Mouse (Mus musculus): ENCODE measurements around the gene Hipk2.

Hipk2 gene

GRCm38 (mm10) chr6:38902820-38903439, 27.0 kb upstream of the Hipk2 start:
- no peak for DNase-seq (ENCODE audit: low spot score in 2 of 2)

- DNase-seq (ENCODE audit: low spot score in 2 of 2) = no peak
Measured at GRCm38 (mm10) chr6:38901636-38902035, 25.7 kb upstream of the Hipk2 start.

- no peak for DNase-seq (ENCODE audit: low spot score in 2 of 2)
Measured at GRCm38 (mm10) chr6:38901152-38901551, 25.2 kb upstream of the Hipk2 start.

- DNase-seq (ENCODE audit: low spot score in 2 of 2) = no peak
Measured at GRCm38 (mm10) chr6:38900479-38901126, 24.6 kb upstream of the Hipk2 start.

- no peak for DNase-seq (ENCODE audit: low spot score in 2 of 2)
Measured at GRCm38 (mm10) chr6:38900073-38900472, 24.1 kb upstream of the Hipk2 start.

GRCm38 (mm10) chr6:38893615-38894014, 17.6 kb upstream of the Hipk2 start:
- DNase-seq (ENCODE audit: low spot score in 2 of 2) = no peak

GRCm38 (mm10) chr6:38892017-38892416, 16.1 kb upstream of the Hipk2 start:
- DNase-seq (ENCODE audit: low spot score in 2 of 2) = no peak

GRCm38 (mm10) chr6:38889156-38889555, 13.2 kb upstream of the Hipk2 start:
- no peak for DNase-seq (ENCODE audit: low spot score in 2 of 2)

GRCm38 (mm10) chr6:38887436-38887835, 11.5 kb upstream of the Hipk2 start:
- DNase-seq (ENCODE audit: low spot score in 2 of 2) = no peak

- no peak for DNase-seq (ENCODE audit: low spot score in 2 of 2)
Measured at GRCm38 (mm10) chr6:38885132-38885531, 9.2 kb upstream of the Hipk2 start.

GRCm38 (mm10) chr6:38884482-38884881, 8.5 kb upstream of the Hipk2 start:
- no peak for DNase-seq (ENCODE audit: low spot score in 2 of 2)

GRCm38 (mm10) chr6:38882728-38883171, 6.8 kb upstream of the Hipk2 start:
- DNase-seq (ENCODE audit: low spot score in 2 of 2) = no peak

- DNase-seq (ENCODE audit: low spot score in 2 of 2) = no peak
Measured at GRCm38 (mm10) chr6:38881975-38882374, 6.0 kb upstream of the Hipk2 start.

GRCm38 (mm10) chr6:38881468-38881867, 5.5 kb upstream of the Hipk2 start:
- no peak for DNase-seq (ENCODE audit: low spot score in 2 of 2)

GRCm38 (mm10) chr6:38877674-38878073, 1.7 kb upstream of the Hipk2 start:
- DNase-seq (ENCODE audit: low spot score in 2 of 2) = no peak

- peak in 1 of 2 experiments; percentile 25 for DNase-seq (ENCODE audit: low spot score in 2 of 2)
Measured at GRCm38 (mm10) chr6:38875258-38876070, 501 bp downstream of the Hipk2 start, which contains the start of gene Tbxas1. TSS of gene Tbxas1 (plus strand) at chr6:38875404.

- DNase-seq (ENCODE audit: low spot score in 2 of 2) = no peak
Measured at GRCm38 (mm10) chr6:38874565-38875257, 1.3 kb downstream of the Hipk2 start.

GRCm38 (mm10) chr6:38874035-38874434, 1.9 kb downstream of the Hipk2 start:
- DNase-seq (ENCODE audit: low spot score in 2 of 2) = peak; percentile 18 to 61

GRCm38 (mm10) chr6:38873316-38873715, 2.6 kb downstream of the Hipk2 start:
- no peak for DNase-seq (ENCODE audit: low spot score in 2 of 2)

- DNase-seq (ENCODE audit: low spot score in 2 of 2) = no peak
Measured at GRCm38 (mm10) chr6:38871051-38871450, 4.9 kb downstream of the Hipk2 start.

GRCm38 (mm10) chr6:38870070-38870469, 5.9 kb downstream of the Hipk2 start:
- DNase-seq (ENCODE audit: low spot score in 2 of 2) = no peak

- no peak for DNase-seq (ENCODE audit: low spot score in 2 of 2)
Measured at GRCm38 (mm10) chr6:38868974-38869373, 7.0 kb downstream of the Hipk2 start.

Data from frontal cortex, postnatal 14 days (tissue).